Mouse (Mus musculus) yolk sac, embryonic 10.5 days (tissue): ENCODE results near the gene Trp53rkb.

ENCODE experiments used
- DNase-seq: peaks from one replicate; pipeline ENCODE4 v3.0.0-alpha.2; 2017; ENCODE audit warnings: low spot score

The Trp53rkb gene

DNA sequence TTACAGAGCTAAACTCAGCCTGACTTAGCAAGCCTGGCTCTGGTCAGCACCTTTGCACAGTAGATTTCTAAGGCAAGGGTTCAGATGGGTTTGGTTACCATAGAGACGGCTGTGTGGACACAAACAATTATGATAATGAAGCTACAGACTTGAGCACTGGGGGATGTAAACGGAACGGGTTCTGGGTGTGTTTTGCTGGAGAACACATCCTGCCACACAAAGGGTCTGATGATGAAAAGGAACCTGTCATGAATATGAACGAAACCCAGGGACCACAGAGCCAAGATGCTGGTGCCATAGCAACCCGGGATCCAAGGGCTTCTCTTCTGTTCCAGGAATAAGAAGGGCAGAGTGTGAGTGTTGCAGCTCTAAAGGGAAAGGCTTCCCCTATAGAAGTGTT is at the start of gene Trp53rkb:
Gene Trp53rkb (plus strand): TSS at position 177 of the 400 bp plus-strand sequence.
- DNase-seq, result no peak

DNA sequence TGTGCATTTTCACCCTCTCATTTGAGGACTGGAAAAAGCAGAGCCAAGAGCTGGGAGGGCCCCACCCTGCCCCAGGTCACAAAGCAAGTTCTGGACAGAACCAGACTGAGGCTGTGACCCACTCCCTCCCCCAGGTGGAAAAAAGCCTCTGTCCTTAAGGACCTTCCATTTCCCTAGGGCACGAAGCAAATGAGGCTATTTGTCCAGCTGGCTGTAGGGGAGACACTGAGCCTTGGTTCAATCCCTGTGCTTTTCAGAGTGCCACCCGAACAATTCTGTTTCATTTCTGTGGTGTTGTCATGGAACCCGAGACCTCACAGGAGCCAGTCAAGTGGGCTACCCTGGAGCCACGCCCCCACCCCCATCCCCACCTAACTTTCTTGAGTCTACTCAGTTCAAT is 48.8 kb upstream of the Trp53rkb start:
- no peak for DNase-seq

DNA sequence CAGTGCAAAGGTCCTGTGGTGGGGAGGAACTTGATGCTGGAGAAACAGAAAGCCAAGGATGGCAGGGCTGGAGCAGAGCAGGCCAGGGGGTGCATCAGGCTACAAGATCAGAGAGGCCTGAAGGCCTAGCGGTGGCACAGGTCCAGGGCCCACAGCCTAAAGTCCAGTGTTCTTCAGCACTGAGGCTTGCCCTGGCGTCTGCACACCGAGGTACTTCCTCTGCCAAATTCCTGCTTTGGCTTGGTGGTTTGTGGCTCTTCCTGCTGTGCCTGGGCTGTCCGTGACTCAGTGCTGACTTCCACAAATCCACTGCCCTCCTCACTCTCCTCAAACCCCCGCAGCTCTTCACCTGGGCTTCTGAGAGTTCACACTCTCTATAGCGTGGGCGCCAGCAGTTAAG is 47.9 kb upstream of the Trp53rkb start:
- DNase-seq, result no peak

DNA sequence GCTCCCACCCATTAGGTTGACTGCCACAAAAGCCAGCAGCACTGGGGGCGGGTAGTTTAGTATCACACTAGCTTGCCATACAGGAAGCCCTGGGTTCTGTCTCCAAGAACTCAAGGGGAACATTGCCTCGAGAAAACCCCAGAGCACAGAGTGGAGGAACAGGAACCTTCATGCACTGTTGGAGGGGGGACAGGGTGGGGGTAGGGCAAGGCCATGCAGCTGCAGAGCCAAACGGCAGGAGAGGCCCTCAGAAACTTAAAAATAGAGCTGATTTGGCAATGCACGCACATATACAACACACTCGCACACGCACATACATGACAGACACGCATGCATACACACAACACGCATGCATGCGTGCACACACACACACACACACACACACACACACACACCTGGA is 46.5 kb upstream of the Trp53rkb start:
- DNase-seq, result no peak

DNA sequence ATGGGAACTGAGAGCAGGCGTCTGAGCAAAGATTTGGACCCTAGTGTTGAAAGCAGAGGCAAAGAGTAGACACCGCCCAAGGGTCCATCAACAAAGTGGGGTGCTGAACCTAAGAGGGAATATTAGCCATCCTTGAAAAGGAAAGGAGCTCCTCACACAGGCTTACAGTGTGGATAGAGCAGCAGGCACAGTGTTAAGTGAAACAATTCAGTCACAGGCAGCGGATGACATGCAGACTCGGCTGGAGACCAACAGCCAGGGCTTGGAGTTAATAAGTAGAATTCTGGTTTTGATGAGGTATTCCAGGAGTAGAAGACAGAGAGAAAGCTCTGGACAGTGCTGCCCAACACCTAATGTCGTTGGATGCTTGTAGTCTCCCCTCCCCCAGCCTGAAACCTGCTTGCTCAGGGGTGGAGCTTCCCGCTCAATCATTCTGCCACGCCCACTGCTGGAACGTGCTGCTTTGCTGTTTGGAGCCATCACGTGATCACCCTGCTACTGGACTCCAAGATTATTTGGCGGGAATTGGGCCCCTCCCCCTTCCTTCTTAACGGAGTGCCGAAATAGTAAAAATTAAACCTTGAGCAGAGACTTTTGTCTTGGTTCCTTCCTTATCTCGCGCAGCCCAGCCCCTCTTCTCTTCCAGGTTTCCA is 45.9 kb upstream of the Trp53rkb start:
- peak; percentile 15 for DNase-seq

DNA sequence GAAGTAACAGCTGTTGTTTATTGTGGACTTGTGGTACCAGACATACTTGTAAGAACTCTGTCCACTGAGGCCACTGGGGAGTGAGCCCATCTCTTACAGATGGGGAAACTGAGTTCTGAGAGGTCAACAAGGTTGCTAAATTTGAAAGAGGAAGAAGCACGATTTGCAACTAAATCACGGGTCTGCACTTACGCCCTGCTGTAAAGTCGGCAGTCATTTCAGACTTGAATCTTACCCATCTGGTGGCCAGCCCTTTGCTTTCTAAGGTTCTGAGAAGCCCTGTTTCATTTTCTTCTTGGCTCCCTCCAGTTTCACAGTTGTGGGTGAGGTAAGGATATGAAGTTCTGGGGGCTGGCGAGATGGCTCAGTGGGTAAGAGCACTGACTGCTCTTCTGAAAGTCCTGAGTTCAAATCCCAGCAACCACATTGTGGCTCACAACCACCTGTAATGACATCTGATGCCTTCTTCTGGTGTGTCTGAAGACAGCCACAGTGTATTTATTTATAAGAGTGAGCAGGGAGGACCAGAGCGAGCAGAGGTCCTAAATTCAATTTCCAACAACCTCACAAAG is 41.6 kb upstream of the Trp53rkb start:
- DNase-seq, result no peak

DNA sequence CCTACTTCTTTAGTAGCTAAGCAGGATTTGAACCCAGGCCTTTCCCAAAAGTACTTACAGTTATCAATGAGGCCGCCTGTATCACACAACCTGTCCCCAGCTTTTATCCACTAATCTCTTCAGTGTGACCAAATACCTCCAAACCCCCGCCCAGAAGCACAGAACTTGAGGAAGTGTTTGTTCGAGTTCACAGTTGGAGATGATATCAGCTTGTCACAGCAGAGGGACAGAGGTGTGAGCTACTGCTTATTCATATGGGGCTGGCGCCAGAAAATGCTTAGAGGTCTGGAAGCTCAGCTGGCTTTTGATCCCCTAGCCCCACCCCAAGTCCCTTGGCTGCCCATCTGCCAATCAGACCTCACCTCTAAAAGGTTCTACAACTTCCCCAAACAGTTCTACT is 38.1 kb upstream of the Trp53rkb start:
- DNase-seq, result no peak

DNA sequence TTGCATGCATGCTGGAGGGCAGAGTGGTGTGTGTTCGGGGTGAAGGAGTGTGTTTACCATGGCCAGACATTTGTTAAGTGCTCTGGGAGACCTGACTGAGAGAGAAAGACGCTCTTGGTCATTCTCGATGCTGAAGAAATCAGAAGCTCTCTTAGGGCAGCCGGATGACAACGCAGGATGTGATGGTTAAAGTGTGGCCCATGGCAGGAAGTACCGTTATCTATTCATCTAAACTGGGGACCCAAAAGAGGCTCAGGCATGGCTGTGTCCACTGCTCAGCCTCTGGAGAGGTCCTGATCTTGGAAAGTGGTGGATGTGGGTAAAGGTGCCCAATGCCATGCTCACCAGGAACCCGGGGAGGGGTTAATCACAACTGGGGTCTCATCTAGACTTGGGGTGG is 37.6 kb upstream of the Trp53rkb start:
- DNase-seq, result no peak

DNA sequence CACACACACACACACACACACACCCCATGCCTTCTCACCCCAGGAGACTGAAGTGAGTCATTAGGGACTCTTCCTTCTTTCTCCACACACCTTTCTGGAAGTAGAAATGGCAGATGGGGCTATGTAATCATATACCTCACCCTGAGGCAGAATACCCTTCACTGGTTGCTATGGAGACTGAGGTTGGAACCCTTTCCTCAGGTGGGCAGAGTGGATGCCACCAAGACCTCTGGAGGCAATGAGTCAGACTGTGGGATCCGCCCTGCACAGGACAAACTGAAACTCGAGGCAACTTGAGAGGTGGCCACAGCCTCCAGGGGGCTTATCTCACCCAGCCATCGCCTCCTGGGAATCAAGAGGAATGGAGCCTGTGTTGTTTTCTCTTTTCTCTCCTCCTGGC is 34.4 kb upstream of the Trp53rkb start:
- DNase-seq, result no peak

DNA sequence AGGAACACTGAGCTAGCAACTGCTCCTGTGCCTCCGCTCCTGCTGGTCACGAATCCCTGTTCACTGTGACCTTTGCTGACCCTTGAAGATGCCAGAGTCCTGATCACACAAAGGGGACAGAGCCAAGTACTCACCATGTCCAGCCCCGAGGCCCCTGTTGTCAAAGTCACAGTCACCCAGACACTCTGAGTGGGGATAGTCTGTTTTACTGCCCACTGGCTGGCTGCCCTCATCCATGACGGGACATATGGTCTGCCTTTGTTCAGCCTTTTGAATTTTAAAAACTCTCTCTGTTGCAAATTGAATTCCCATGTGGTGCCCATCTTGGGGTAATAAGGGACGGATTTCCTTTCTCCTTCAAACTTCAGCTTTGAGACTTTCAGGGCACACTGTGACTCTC is 28.3 kb upstream of the Trp53rkb start:
- no peak for DNase-seq

DNA sequence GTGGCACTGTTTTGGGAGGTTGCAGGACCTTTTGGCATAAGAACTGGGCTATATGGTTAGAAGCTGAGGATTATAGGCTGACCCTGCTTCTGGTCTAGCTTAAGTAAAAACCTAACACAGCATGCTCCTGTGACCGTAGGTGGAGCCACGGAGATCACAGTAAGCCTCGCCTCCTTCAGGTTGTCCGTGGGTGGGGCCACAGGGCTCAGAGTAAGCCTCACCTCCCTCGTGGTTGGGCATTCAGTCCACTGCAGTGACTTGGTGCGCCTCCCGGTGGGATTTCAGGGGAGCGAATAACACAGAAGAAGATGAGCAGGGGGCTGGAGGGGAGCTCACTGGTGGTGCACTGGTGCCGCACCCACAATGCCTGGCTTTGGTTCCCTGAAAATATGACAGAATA is 24.7 kb upstream of the Trp53rkb start:
- no peak for DNase-seq

DNA sequence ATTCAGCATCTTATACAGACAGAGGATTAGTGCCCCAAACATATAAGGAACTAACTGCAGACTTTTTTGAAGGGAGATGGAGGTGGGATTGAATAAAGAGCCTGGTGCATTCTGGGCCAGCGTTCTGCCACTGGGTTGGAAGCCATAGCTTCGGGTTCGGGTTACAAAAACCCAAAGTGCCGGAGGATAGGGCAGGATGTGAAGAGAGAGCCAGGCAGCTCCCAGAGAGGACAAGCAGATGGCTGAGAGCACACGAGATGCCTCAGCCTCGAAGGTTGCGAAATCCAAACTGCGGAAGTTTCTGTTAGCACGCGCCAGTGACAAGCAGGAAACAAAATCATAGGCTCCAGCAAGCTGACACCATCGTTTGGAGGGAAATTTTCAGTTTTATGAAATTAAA is 20.9 kb upstream of the Trp53rkb start:
- DNase-seq, result peak; percentile 36

DNA sequence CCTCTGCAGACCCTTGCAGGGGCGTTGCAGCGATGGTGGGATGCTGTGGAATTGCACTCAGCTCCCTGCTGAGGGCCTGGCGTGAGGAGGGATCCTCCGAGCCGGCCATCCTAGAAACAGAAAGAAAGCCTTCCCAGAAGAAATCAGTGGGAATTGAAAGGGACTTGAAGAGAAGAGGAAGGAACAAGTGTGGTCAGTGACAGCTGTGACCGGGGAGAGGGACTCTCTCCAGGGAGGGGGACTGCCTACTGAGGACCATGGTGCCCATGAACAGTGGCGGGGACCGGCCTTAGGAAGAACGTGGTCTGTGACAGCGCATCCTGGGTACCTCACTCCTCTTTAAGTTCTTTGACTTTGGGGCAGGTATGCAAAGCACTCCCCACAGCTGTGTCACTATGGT is 18.7 kb upstream of the Trp53rkb start:
- no peak for DNase-seq

DNA sequence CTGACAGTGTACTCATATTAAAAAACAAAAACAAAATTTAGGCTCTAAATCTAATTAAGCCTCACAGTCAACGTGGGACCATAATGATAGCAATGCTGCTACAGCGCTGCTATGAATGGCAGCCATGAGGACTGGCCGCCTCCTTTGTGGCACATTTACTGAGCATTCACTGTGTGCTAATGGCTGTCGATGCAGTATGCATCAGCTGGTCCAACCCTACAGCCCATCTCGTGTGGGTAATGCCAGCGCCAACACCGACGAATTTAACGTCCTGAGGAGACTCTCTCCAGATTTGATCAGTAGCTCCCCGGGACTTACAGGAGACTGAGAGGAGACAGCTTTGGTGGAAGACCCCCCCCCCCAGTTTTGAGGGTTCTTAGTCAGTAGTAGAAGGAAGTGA is 18.1 kb upstream of the Trp53rkb start:
- DNase-seq, result no peak

DNA sequence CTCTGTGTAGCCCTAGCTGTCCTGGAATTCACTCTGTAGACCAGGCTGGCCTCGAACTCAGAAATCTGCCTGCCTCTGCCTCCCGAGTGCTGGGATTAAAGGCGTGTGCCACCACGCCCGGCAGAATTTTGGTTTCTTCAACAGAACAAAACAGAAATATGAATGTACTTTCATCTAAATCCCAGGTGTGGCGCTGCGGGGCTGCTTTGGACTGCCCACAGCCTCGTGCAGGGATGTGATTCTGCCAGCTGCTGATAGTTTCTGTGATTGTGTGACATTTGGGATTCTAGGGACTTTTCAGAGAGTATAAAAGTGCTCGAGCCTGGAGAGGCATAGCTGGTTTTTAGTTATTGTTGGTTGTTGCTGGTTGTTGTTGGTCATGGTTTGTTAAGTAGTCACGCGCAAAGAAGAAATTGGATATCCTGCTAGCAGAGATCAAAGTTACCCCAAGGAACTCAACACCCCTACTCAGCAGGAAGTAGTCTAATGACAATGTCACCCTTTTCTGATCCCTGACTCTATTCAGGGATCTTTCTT is 16.9 kb upstream of the Trp53rkb start:
- no peak for DNase-seq

DNA sequence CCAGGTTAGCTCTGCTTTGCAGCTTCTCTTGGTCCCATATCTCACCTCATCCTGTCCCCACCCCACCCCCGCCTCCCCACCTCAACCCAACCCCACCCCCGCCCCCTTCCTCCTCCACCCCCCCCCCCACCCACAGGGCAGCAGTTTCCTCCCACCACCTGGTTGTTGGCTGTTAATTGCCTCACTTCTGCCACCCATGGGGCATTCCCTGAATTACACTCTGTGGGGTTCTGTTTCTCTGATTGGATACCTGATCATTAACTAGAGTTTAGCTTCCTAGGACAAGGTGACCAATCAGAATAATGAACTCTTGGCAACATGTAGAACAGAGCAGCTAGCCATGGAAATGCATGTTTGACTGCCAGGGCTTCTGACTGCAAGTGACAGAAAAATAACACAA is 16.1 kb upstream of the Trp53rkb start:
- DNase-seq, result no peak

DNA sequence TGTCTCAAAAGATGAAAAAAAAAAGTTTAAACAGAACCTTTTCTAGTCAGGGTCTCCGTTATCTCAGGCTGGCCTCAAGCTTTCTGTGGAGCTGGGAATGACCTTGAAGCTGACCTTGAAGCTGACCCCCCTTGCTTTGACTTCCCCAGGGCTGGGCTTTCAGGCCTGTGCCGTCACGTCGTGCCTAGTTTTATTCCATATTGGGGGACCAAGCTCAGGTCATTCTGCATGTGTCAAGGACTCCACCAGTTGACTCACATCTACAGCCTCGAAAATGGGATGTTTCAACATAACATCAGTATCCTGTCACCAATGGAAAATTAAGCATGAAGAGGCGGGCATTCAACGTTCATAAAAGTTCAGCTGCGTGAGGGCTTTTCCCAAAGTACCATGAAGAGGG is 12.4 kb upstream of the Trp53rkb start:
- no peak for DNase-seq

DNA sequence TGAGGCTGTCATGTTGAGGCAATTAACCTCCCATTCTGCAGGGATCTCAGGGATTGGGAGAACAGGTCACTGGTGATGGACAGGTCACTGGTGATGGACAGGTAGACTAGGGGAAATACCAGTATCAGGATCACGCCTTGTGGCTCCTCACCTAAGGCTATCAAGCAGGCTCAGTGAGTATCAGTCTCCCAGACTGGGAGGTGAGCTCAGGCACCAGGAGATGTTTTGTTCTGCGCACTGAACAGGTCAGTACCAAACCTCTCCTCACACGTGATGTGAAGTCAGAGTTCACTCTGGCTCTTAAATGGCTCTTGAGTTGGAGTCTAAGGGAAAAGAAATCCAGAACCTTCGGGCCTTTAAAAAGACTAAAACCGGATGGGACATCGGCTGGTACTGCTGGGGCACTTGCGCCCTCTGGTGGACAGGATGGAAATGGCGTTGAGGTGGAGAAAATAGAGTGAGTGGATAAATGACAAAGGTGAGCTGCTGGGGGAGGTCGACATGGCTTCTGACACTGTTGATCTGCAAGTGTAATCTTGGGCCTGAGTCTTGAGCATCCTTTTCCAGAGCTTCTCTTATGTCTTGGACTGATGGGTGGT is 11.3 kb upstream of the Trp53rkb start:
- peak; percentile 65 for DNase-seq

DNA sequence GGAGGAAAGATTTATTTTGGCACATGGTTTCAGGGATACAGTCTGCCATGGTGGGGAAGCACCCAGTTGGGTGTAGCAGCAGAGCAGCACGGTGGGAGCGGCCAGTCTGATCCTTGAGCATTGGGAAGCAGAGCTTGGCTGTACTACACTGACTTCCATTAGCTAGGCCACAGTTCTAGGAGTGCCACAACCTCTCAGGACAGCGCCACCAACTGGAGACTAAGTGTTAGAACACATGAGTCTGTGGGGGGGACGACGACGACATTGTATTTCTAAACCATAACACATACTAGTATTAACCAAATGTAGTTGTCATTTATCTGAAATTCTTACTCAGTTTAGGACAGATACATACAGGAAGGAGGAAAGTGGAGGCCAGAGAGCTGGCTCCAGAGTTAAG is 8.0 kb upstream of the Trp53rkb start:
- DNase-seq, result no peak

DNA sequence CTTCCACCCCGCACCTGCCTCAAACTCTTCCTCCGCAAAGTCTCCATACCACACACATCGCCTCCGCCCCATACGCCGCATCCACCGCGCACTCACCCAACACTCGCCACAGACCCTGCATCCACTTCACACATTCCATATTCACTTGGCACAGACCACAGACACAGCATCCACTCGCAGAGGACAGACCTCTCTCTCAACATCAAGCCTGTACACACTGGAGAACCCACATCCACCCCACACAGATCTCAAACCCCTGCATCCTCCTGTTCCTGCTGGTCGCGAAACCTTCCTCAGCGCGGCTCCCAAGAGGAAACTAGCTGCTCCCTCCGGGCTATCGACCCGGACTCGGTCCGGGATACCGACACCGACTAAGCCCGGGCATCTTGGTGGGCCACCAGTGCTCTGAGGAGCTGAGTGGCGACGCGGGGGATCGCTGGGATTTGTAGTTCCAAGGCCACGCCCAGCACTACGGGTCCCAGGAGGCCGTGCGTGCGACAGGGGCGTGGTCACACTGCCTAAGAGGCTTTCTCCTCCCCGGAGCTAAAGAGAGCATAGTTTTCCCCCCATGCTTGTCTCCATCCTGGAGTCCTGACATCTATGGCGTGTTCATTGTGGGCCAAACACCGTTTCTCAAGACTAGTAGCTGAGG is 5.9 kb upstream of the Trp53rkb start:
- peak; percentile 87 for DNase-seq

DNA sequence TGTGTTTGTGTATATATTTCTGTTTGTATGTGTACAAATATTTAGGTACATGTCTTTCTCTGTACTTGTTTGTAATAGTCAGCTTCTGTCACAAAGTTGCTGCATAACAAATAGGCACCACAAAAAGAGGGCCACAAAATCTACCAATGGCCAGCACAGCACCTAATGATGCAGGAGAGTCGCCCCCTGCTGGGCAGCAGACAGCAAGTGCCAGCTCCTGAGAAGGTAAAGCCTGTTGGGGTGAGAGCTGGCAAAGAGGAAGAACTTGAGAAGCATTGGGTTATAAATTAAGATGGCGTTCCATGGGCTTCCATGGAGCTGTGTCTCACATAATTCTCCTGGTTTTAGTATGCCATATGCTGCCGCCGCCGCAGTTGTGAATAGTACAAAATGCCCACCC is 593 bp upstream of the Trp53rkb start:
- DNase-seq, result no peak

DNA sequence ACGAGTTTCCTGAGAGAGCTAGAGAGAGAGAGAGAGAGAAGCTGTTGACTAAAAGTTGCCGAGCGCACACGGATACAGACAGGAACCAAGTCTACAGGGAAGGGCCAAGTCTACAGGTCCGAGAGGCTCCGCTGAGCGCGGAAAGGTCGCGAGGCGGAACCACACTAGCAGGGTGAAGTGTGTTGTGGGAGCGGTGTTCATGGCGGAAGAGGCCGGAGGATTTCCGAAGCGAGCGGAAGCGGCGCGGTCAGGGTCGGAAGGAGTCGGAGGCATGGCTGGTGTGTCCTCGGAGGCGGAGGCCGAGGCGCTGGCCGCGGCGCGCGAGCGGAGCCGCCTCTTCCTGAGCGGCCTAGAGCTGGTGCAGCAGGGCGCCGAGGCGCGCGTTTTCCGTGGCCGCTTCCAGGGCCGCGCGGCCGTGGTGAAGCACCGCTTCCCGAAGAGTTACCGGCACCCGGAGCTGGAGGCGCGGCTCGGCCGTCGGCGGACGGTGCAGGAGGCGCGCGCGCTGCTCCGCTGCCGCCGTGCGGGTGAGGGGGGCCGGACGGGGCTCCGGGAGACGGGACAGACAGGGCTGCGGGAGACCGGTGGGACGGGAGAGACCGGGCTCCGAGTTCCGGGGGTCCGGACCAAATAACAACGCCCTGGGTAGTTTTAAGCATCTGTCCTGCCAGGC is 1.3 kb downstream of the Trp53rkb start:
- peak; percentile 84 for DNase-seq
